Mouse (Mus musculus) left cerebral cortex, adult 8-10 months (tissue): ENCODE measurements at regions not wholly inside any gene's neighbourhood (a gene's known extent, or its start where the extent isn't known, plus 50 kb on each side); places are given as distances from the start of the nearest gene placed in this dataset.

Experiments used
- DNase-seq, 2 experiments: peaks; one replicate each; pipeline ENCODE4 v3.0.0; 2022; ENCODE audit warnings: low spot score in 2 of 2

DNA sequence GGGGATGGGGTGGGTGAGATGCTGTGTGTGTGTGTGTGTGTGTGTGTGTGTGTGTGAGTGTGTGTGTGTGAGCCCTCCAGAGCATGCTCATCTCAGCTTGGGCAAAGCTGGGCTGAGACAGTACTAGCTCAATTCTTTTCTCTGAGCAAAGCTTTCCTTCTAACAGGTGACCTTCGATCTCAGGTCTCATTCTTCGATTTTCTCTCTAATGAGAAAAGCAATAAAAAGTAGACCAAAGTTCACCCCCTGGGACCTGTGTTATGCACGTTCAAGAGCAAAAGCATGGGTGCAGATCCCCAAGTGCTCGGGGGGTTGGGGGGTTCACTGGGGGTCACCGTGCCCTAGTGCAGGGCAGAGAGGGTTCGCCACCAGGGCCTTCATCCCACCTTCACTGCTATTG lies 103.1 kb upstream of the Slc22a12 start:
- DNase-seq = no peak

DNA sequence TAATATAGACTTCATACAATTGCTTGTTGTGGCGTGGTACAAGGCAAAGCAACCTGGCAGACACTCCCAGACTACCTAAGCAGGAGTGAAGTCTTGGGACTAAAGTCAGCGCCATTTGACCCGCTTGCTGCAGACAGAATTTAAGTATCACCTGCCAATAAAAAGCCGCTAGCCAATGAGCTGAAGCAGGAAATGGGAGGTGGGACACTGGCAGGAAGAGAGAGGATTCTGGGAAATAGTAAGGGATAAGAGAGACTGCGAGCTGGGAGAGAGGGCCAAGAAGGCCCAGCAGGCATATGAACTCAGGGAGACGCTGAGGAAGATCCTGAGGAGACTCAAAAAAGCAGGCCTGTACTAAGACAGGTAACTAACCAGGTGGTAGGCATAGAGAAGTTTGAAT lies 102.0 kb upstream of the Slc22a12 start:
- no peak for DNase-seq

GRCm38 (mm10) chr19:6639681-6640080 lies 96.8 kb upstream of the Slc22a12 start:
- DNase-seq = no peak

DNA sequence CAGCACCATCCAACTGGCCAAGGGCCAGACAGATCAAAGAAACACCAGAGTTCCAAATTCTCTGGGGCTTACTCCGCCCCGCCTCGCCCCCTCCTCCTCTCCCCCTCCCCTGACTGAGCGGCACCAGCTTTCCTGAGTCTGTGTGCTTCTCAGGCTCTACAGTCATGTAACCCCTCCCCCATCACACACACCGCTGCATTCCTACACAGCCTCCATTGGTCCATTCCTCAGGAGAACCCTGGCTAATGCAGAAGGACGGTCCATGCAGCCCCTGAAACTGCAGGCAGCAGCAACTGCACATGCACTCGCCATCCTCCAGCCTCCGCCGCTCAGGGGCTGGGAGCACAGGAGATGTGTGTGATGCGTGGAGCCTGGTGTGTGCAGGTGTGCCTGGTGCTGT lies 90.6 kb upstream of the Slc22a12 start:
- DNase-seq = no peak

- DNase-seq = no peak
Measured at GRCm38 (mm10) chr19:6631817-6632216, 89.0 kb upstream of the Slc22a12 start.

- no peak for DNase-seq
Measured at GRCm38 (mm10) chr19:6630613-6630940, 87.7 kb upstream of the Slc22a12 start.

DNA sequence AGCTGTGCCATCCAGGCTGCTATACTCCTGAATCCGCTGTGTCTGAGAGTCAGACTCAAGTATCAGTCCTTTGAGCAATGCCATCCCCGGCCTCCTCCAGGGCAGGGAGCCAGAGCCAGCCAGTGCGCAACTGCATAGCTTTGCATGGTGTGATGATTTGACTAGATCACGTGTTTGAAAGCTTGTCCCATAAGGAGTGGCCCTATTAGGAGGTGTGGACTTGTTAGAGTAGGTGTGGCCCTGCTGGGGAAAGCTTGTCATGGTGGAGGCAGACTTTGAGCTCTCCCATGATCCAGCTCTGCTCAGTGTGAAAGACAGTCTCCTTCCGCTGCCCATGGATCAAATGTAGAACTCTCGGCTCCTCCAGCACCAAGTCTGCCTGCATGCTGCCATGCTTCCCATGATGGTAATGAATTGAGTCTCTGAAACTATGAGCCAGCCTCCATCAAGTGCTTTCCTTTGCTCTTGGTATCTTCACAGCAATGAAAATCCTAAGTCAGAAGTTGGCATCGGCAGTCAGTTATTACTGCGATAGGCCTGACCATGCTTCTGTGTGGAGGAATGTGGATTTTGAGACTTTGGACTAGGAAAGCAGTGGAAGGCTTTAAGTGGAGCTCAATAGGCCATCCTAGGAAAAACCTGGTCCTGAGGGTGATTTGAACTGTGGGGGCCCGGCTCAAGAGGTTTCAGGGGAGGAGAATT lies 87.2 kb upstream of the Slc22a12 start:
- no peak for DNase-seq

GRCm38 (mm10) chr19:6625574-6625973 lies 82.7 kb upstream of the Slc22a12 start:
- DNase-seq = no peak

- DNase-seq = no peak
Measured at GRCm38 (mm10) chr19:6621023-6621422, 78.2 kb upstream of the Slc22a12 start.

GRCm38 (mm10) chr19:6619546-6619945 lies 76.7 kb upstream of the Slc22a12 start:
- no peak for DNase-seq

DNA sequence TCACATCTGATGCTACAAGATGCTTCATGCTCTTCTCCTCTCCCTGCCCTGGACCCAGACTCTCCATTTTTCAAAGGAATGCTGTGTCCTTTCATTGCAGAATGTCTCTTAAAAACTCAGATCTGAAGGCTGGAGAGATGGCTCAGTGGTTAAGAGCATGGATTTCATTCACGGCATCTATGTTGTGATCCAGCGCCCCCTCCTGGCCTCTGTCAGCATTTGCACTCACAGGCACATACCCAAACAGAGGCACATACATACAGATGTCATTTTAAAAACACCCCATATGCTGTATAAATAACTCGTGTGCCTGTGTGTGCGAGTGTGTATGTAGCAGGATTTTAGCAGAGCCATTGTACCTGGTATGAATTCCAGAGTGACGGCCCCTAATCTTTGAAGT lies 73.8 kb upstream of the Slc22a12 start:
- no peak for DNase-seq

DNA sequence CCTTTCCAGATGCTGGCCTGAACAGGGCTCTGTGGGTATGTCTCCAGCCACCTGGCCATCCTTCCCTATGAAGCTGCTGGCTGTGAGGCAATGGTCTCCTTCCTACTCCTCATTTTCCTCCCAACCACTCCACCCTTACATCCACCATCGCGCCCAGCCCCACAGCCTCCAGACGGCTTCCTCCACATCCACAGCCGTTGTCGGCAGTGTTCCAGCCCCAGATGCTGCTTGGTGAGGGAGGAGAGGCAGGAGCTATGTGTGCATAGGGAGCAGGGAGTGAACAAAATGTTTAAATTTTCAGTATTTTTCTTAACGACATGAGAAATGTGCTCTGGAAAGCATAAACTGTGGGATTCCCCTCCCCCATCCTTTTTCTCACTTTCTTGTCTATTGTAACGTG lies 69.6 kb upstream of the Slc22a12 start:
- no peak for DNase-seq

- DNase-seq = no peak
Measured at GRCm38 (mm10) chr19:6611921-6612320, 69.1 kb upstream of the Slc22a12 start.

GRCm38 (mm10) chr19:6610715-6611114 lies 67.9 kb upstream of the Slc22a12 start:
- no peak for DNase-seq

DNA sequence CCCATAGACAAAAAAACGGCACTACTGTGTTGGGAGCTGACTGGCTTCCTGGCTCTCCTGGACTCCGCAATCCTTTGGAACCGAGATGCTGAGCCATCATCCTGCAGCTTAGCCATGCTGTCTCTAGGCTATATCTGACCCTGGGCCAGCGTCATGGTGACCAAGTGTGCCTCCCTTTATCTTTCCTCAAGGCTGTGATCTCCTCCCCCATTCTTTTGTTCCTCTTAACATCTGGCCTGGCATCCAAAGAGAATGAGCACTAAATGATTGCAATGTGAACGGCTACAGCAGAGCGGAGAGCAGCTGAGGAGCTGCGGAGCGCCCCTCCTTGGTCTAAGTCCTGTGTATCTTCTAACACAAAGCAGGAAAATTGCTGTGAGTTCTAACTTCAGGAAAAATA lies 67.2 kb upstream of the Slc22a12 start:
- no peak for DNase-seq

- DNase-seq = no peak
Measured at GRCm38 (mm10) chr19:6607501-6607900, 64.7 kb upstream of the Slc22a12 start.

DNA sequence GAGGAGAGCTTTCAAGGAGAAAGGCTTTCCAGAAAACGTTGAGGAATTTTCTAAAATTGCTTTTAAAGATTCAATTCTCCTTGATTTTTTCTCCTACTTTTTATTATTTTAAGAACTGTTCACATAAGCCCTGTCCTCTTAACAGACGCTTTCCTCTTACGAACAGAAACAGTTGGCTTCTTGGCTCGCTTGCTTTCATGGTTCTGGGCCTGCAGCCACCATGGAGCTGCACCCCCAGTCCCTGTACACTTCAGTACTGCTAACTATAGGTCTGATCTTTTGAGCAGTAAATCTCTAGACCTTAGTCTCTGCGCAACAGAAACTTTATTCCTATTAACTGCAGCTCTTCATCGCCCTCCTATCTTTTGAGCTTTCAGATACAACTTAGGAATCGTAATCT lies 63.8 kb upstream of the Slc22a12 start:
- no peak for DNase-seq

DNA sequence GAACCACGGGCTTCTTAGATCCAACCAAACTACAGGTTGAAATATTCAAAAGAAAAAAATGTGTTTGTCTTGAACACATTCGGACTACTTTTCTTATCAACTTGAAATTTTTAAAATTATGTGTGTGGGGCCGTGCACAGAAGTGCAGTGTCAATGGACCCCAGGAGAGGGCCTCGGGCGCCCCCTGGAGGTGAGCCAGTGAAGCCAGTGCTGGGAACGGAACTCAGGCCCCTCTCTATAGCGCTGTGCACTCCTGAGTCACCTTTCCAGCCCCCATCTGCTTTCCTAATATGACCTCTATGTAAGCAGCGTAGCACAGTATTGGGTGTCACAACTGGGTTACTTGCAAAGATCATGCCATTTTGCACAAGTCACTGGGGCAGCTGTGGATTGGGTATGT lies 61.9 kb upstream of the Slc22a12 start:
- no peak for DNase-seq

GRCm38 (mm10) chr19:6600873-6601530 lies 58.2 kb upstream of the Slc22a12 start:
- DNase-seq = no peak

DNA sequence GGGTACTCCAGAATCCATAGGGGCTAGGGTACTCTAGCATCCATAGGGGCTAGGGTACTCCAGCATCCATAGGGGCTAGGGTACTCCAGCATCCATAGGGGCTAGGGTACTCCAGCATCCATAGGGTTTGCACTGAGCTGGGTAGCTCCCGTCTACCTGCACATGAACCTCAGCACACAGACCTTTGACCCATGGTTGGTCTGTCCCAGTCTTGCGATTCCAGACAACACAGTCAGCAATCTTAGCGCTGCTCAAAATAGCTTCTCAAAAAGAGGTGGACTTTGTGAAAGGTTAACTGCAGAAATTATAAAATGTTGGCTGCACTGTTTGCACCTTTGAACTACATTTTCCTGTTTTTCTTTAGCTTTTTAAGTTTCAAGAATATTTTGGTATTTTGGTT lies 56.4 kb upstream of the Slc22a12 start:
- no peak for DNase-seq

DNA sequence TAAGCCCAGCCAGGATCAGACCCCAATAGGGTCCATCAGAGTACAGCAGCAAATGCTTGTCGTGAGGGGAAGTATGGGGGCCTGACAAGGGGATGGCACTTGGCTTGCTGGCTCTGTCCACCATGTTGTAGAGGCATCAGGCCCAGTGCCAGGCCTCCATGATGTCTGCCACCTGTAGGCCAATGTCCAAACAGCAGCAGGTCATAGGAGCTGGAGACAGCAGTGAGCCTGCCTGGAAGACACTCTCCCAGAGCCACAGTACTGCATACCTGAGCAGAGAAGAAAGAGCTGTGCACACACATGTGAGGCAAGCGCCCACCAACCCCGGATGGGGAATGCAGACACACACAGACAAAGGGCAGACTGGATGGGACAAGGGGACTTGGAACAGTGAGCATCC lies 55.4 kb upstream of the Slc22a12 start:
- no peak for DNase-seq

DNA sequence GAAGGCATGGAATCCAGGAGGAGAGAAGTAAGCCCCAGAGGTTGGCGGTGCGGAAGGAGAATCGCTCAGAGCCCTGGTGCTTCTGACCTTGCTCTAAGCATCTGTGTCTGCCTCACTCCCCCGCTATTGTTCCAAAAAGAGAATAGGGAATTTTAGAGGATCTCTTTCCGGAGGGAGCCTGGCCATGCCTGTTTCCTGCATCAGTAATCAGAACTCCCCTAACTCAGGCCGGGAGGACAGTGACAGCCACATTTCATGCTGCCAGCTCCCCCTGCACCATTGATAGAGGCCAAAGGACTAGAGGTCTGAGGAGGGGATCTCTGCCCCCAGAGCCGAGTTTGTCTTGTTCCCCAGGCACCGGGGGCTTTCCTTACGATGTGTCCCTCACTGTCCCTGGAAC lies 53.0 kb upstream of the Slc22a12 start:
- DNase-seq = no peak
